Mouse (Mus musculus): ENCODE measurements around the gene Gpbp1.

Gene Gpbp1

GRCm38 (mm10) chr13:111489802-111490723 lies at the start of gene Gpbp1:
TSS of gene Gpbp1 (minus strand) at chr13:111490111.
- DNase-seq, result peak; percentile 100

GRCm38 (mm10) chr13:111537718-111538117 lies 47.8 kb upstream of the Gpbp1 start:
- no peak for DNase-seq

GRCm38 (mm10) chr13:111536207-111536887 lies 46.4 kb upstream of the Gpbp1 start:
- DNase-seq, result no peak

- no peak for DNase-seq
These were observed 44.2 kb upstream of the Gpbp1 start for GRCm38 (mm10) chr13:111534131-111534530.

GRCm38 (mm10) chr13:111532178-111532948 lies 42.5 kb upstream of the Gpbp1 start:
- no peak for DNase-seq

GRCm38 (mm10) chr13:111531701-111532100 lies 41.8 kb upstream of the Gpbp1 start:
- DNase-seq, result peak in 1 of 2 experiments; percentile 5

GRCm38 (mm10) chr13:111524277-111524676 lies 34.4 kb upstream of the Gpbp1 start:
- no peak for DNase-seq

- DNase-seq, result no peak
These were observed 32.4 kb upstream of the Gpbp1 start for GRCm38 (mm10) chr13:111522336-111522735.

GRCm38 (mm10) chr13:111520456-111520855 lies 30.5 kb upstream of the Gpbp1 start:
- no peak for DNase-seq

- peak in 1 of 2 experiments; percentile 10 for DNase-seq
These were observed 28.4 kb upstream of the Gpbp1 start for GRCm38 (mm10) chr13:111518332-111518731.

- no peak for DNase-seq
These were observed 26.7 kb upstream of the Gpbp1 start for GRCm38 (mm10) chr13:111516385-111517150.

GRCm38 (mm10) chr13:111509385-111509784 lies 19.5 kb upstream of the Gpbp1 start:
- no peak for DNase-seq

GRCm38 (mm10) chr13:111508645-111509044 lies 18.7 kb upstream of the Gpbp1 start:
- DNase-seq, result no peak

- DNase-seq, result peak in 1 of 2 experiments; percentile 5
These were observed 4.6 kb upstream of the Gpbp1 start for GRCm38 (mm10) chr13:111494330-111495029.

GRCm38 (mm10) chr13:111491046-111491756 lies 1.3 kb upstream of the Gpbp1 start:
- no peak for DNase-seq

GRCm38 (mm10) chr13:111489502-111489801 lies 459 bp downstream of the Gpbp1 start:
- DNase-seq, result no peak

GRCm38 (mm10) chr13:111488651-111489501 lies 1.0 kb downstream of the Gpbp1 start:
- peak; percentile 14 to 23 for DNase-seq

GRCm38 (mm10) chr13:111477695-111478094 lies 12.2 kb downstream of the Gpbp1 start:
- no peak for DNase-seq

GRCm38 (mm10) chr13:111470562-111471237 lies 19.2 kb downstream of the Gpbp1 start:
- no peak for DNase-seq

GRCm38 (mm10) chr13:111467350-111467749 lies 22.6 kb downstream of the Gpbp1 start:
- no peak for DNase-seq

All from kidney, adult 8-10 months (tissue).